Mouse (Mus musculus) lung, postnatal 0 days (tissue): ENCODE measurements around the gene Kcne3. TPM values are rescaled to one million over a fixed set of nuclear protein-coding genes. Genes with fewer than 3 reads are reported as not detected.

Source experiments
- ATAC-seq: fragments of 200-750 bp; cut with Nextera tagmentation; 2 replicates; pipeline ENCODE4 v1.8.0; 2017; ENCODE audit warnings: moderate library complexity
- DNase-seq: peaks from one replicate; pipeline ENCODE4 v3.0.0-alpha.2; 2016; ENCODE audit warnings: low spot score
- H3K27ac ChIP-seq: fragments of 300-500 bp; sonication (generic); 2 replicates; pipeline ENCODE4 v1.5.1; 2014; ENCODE audit warnings: antibody characterized with exemption, mild to moderate bottlenecking, low read length, mixed read lengths
- H3K27me3 ChIP-seq: fragments of 300-500 bp; sonication (generic); replicated peaks from 2 replicates; pipeline ENCODE4 v1.6.1; 2014; ENCODE audit warnings: low read length, mixed read lengths; ENCODE audit not compliant: insufficient read depth
- H3K36me3 ChIP-seq: fragments of 300-500 bp; sonication (generic); 2 replicates; pipeline ENCODE4 v1.6.1; 2014; ENCODE audit warnings: low read length, mixed read lengths; ENCODE audit not compliant: insufficient read depth
- H3K4me1 ChIP-seq: fragments of 300-500 bp; sonication (generic); 2 replicates; pipeline ENCODE4 v1.6.1; 2014; ENCODE audit warnings: antibody characterized with exemption, low read depth, low read length, mixed read lengths; ENCODE audit not compliant: insufficient read depth
- H3K4me2 ChIP-seq: fragments of 300-500 bp; sonication (generic); replicated peaks from 2 replicates; pipeline ENCODE4 v1.6.1; 2014; ENCODE audit warnings: low read depth, mild to moderate bottlenecking, low read length, moderate library complexity, mixed read lengths
- H3K4me3 ChIP-seq: fragments of 300-500 bp; sonication (generic); 2 replicates; pipeline ENCODE4 v1.5.1; 2014; ENCODE audit warnings: low read depth, low read length
- H3K9ac ChIP-seq: fragments of 300-500 bp; sonication (generic); replicated peaks from 2 replicates; pipeline ENCODE4 v1.6.1; 2014; ENCODE audit warnings: low read depth, mild to moderate bottlenecking
- H3K9me3 ChIP-seq: fragments of 300-500 bp; sonication (generic); 2 replicates; pipeline ENCODE4 v1.6.1; 2016; ENCODE audit warnings: low read length, mixed read lengths
- CTCF ChIP-seq: IDR thresholded peaks from 2 replicates; pipeline ENCODE4 v1.5.1; 2016; ENCODE audit warnings: antibody characterized with exemption, mild to moderate bottlenecking
- EP300 ChIP-seq: IDR thresholded peaks from 2 replicates; pipeline ENCODE4 v1.6.1; 2016; ENCODE audit warnings: antibody characterized with exemption, mild to moderate bottlenecking, control low read depth
- WGBS: fragments of 180-500 bp; shearing (Covaris S2); extraction: QIAGEN DNeasy Blood & Tissue Kit; methylation state at CpG from one replicate; pipeline ENCODE4 v1.1.7; 2014; 5-methylcytosine and 5-hydroxymethylcytosine counted together
- polyA plus RNA-seq: library from polyadenylated mRNA; unstranded; fragments of >200 nt; fragmentation: Nextera tagmentation; extraction: Ambion mirVana; gene quantifications from 2 replicates; pipeline ENCODE4 v1.2.1, GENCODE M21; 2015

The Kcne3 gene
- polyA plus RNA-seq, 1 experiment from 2014 or later: 4.9 TPM

DNA sequence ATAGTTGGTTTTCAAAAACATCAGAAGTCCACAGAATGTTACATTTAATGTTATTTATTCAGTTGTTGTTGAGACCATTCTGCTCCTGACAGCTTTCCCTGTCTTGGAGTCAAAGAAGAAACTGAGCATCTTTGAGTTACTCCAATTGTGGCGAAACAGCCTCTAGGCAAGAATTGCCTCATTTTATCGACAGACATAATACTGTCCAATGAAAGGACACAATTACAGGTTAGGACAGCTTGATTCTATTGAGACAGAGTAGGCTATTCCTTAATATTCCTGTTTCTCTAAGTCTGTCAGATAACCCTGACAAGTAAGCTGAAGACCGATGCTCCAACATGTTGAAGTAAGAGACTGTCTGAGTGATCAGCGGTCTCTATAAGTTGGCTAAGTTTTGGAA lies 38.2 kb upstream of the Kcne3 start:
- TF ChIP-seq EP300 (no peak), CTCF (no peak)
- no peaks in the 10 kb centered on the region for H3K9me3 ChIP-seq
- H3K27me3 ChIP-seq: no peaks in the 10 kb centered on the region
- no peak overlapping the region for H3K27ac ChIP-seq
- no peaks in the 10 kb centered on the region for H3K4me1 ChIP-seq
- H3K4me3 ChIP-seq: no peak overlapping the region
- H3K36me3 ChIP-seq: no peaks in the 10 kb centered on the region
- no peak for DNase-seq
- WGBS: 97% methylated on average over 4 of the region's 4 CpGs
- no peak for ATAC-seq
- no peak overlapping the region for H3K4me2 ChIP-seq
- H3K9ac ChIP-seq: no peak overlapping the region

DNA sequence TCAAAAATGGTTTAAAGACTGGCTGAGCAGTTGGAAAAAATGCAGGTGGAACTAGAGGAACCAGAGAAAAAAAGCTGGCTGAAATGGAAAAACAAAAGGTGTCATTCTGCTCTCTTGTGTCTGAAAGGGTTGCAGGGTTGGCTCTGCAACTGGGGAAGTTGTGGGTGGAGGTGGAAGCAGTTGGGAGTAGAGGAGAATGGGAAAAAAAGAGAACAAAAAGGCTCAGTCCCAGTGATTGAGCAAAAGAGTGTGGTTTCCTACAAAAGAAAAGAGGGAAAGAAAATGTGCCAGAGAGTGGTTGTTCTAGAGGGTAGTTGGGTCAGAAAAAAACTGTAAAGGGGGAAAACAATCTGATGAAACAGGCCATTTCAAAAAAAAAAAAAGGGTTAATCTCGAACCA lies 35.7 kb upstream of the Kcne3 start:
- 60% methylated on average over 1 of the region's 1 CpGs for WGBS
- Histone ChIP-seq H3K27ac (no peak overlapping the region), H3K4me1 (no peaks in the 10 kb centered on the region), H3K4me3 (no peak overlapping the region), H3K27me3 (no peaks in the 10 kb centered on the region), H3K9me3 (no peaks in the 10 kb centered on the region), H3K9ac (no peak overlapping the region), H3K36me3 (no peaks in the 10 kb centered on the region), H3K4me2 (no peak overlapping the region)
- ATAC-seq: no peak
- no peak for TF ChIP-seq EP300
- no peak for TF ChIP-seq CTCF
- no peak for DNase-seq

DNA sequence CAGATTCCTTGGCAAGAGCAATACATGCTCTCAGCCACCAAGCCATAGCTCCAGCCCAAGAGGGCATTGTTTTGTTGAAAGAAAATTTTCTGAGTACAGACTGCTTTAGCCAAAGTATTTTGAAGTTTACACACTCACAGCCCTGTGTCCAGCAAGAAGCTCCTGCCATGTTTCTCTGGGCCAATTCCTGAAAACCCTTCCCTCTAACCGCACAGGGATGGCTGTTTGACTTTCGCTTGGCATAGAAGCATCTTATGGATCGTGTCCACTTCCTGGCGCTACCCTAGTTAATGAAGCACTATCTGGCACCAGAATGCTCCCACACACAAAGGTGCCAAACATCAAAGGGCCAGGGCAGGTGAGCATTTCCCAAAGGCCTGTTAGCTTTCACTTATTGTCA lies 27.7 kb upstream of the Kcne3 start:
- Histone ChIP-seq H3K9ac (no peak overlapping the region), H3K9me3 (no peaks in the 10 kb centered on the region), H3K27me3 (no peaks in the 10 kb centered on the region), H3K4me3 (no peak overlapping the region), H3K4me1 (0 out of 2 replicates have a peak, but pooled peaks cover 3% of the 10 kb centered on the region), H3K27ac (no peak overlapping the region), H3K4me2 (no peak overlapping the region), H3K36me3 (no peaks in the 10 kb centered on the region)
- WGBS: 81% methylated on average over 4 of the region's 4 CpGs
- no peak for TF ChIP-seq EP300
- TF ChIP-seq CTCF: no peak
- ATAC-seq (no peak), DNase-seq (no peak)

DNA sequence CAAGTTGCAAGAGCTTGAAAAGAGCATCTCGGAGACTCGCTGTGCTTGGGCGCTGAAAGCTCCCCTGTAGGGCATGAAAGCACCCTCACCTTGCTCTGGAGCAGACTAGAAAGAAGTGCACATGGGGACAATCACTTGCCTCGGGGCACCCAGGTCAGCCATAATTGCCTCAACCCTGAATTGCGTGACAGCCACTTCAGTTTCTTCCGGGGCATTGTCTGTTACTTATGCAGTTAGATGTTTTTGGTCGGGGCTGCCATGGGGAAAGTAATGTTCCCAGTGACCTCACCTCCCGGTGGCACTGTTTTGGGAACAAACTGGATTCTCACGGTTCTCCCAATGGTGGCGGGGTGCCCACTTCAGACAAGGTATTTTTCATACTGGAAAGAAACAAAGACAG lies 26.2 kb upstream of the Kcne3 start:
- Histone ChIP-seq H3K4me3 (no peak overlapping the region), H3K9ac (no peak overlapping the region), H3K36me3 (no peaks in the 10 kb centered on the region), H3K9me3 (no peaks in the 10 kb centered on the region), H3K4me2 (no peak overlapping the region), H3K27me3 (no peaks in the 10 kb centered on the region), H3K4me1 (0 out of 2 replicates have a peak, but pooled peaks cover 3% of the 10 kb centered on the region), H3K27ac (no peak overlapping the region)
- TF ChIP-seq EP300 (no peak), CTCF (no peak)
- ATAC-seq (no peak), DNase-seq (no peak)
- 58% methylated on average over 10 of the region's 10 CpGs for WGBS

DNA sequence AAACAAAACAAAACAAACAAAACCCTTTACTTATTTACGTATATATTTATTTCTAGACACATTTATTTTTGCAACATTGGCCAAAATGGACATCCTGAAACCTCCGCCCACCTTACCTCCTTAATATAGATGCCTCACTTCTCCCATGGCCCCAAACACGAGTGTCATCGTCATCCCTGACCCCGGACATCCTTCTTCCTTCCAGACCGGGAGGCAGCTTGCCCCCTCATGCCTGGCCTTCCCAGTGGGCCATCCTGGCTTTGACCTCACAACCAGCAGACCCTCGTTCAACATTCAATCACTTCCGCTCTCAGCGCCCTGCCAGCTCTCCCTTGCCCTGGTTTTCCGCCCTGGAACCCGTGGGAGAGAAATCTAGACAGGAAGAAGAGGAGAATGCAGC lies 25.7 kb upstream of the Kcne3 start:
- H3K36me3 ChIP-seq: no peaks in the 10 kb centered on the region
- no peak for ATAC-seq
- no peak overlapping the region for H3K9ac ChIP-seq
- H3K4me2 ChIP-seq: no peak overlapping the region
- DNase-seq: no peak
- 0 out of 2 replicates have a peak, but pooled peaks cover 3% of the 10 kb centered on the region for H3K4me1 ChIP-seq
- TF ChIP-seq CTCF (no peak), EP300 (no peak)
- H3K9me3 ChIP-seq: no peaks in the 10 kb centered on the region
- 74% methylated on average over 11 of the region's 11 CpGs for WGBS
- no peaks in the 10 kb centered on the region for H3K27me3 ChIP-seq
- H3K27ac ChIP-seq: no peak overlapping the region
- H3K4me3 ChIP-seq: no peak overlapping the region

DNA sequence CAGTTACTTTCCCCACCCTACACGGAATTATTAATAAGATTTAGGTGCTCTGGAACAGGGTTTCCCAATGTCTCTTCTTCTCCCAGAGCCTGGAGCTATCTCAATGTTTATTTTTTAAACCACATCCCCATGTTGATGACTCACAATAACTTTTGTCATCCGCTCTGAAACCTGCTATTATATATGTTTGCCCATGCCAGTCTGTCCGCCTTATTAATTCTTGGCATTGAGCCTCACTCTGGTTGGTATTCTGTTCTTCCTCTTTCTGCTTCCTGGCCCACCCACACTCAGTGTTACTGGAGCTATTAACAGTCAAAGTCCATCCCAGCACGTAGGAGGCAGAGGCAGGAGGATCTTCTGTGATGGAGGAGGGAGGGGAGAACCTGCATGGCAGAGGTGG lies 18.6 kb upstream of the Kcne3 start:
- 58% methylated on average over 4 of the region's 4 CpGs for WGBS

More for the DNA sequence above, 18.6 kb upstream of the Kcne3 start:
- ATAC-seq (no peak), DNase-seq (no peak)
- TF ChIP-seq EP300 (no peak), CTCF (no peak)
- Histone ChIP-seq H3K9me3 (no peaks in the 10 kb centered on the region), H3K4me1 (no peaks in the 10 kb centered on the region; the same call in 1 of the 2 replicates), H3K4me2 (no peak overlapping the region), H3K9ac (no peak overlapping the region), H3K4me3 (no peak overlapping the region), H3K27ac (no peak overlapping the region), H3K27me3 (no peaks in the 10 kb centered on the region), H3K36me3 (no peaks in the 10 kb centered on the region)
